Mouse (Mus musculus): Measurements from ENCODE around the gene Slc15a1. TPM values are rescaled to one million over a fixed set of nuclear protein-coding genes. Genes with fewer than 3 reads are reported as not detected.

Slc15a1 gene
- total and polyA plus RNA-seq, 2 experiments from 2014 or later: 0.18 TPM; not detected in 1

DNA sequence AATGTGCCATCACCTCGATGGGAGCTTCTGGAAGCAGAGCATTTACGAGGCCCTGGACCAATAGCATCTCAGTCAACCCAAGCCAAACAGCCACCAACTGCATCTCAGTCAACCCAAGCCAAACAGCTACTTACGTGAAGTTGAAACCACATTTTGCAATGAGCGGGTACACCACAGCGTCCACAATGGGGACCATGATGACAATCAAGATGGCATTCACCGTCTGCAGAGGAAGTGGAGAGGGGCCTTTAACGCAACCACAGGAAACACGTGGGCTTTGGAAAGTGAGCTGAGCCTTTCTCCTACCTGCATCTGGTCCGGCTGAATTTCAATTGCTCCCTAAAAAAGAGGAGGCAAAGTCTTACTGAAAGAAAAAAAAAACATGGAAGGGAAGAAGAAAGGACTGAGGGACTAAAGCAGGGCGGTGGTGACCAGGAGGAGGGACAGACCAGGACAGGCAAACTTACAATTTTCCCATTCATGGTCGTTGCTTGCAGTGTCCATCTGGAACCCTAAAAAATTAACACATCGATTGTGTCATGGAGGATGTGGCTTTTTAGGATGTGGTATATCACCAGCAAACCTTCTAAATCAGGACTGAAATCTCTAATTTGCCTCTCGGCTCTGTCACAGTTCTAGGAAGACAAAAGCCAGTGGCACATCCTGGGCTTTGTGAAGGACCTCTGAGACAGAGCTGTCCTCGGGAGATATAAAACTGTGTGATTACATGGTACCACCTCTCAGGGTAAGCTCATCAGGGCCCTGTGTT is 26.9 kb downstream of the Slc15a1 start:
- DNase-seq (no peak), ATAC-seq (no peak)
- H3K27ac ChIP-seq (ENCODE audit: low read depth, low read length): no peak overlapping the region
- no peaks in the 10 kb centered on the region for H3K27me3 ChIP-seq (ENCODE audit: insufficient read depth, low read length)
- no peak overlapping the region for H3K4me3 ChIP-seq (ENCODE audit: low read depth, low read length)
- no peaks in the 10 kb centered on the region for H3K9me3 ChIP-seq (ENCODE audit: low read length)
- H3K4me1 ChIP-seq (ENCODE audit: insufficient read depth): no peaks in the 10 kb centered on the region
- 88% methylated on average over 14 of the region's 14 CpGs for WGBS
- H3K4me2 ChIP-seq (ENCODE audit: low read depth): no peak overlapping the region
- no peak for TF ChIP-seq CTCF (IDR thresholded peaks at IDR 0.05; ENCODE audit: low read depth)
- H3K36me3 ChIP-seq (ENCODE audit: insufficient read depth): no peaks in the 10 kb centered on the region
- no peak overlapping the region for H3K9ac ChIP-seq

- Histone ChIP-seq H3K36me3 (ENCODE audit: insufficient read depth) (no peaks in the 10 kb centered on the region), H3K9me3 (ENCODE audit: low read length) (no peaks in the 10 kb centered on the region), H3K27ac (ENCODE audit: low read depth, low read length) (no peak overlapping the region), H3K4me2 (ENCODE audit: low read depth) (no peak overlapping the region), H3K9ac (no peak overlapping the region), H3K4me1 (ENCODE audit: insufficient read depth) (no peaks in the 10 kb centered on the region), H3K27me3 (ENCODE audit: insufficient read depth, low read length) (no peaks in the 10 kb centered on the region), H3K4me3 (ENCODE audit: low read depth, low read length) (no peak overlapping the region)
- TF ChIP-seq CTCF (IDR thresholded peaks at IDR 0.05; ENCODE audit: low read depth): no peak
- ATAC-seq (no peak), DNase-seq (no peak)
- WGBS: 80% methylated on average over 4 of the region's 4 CpGs
Observed at GRCm38 (mm10) chr14:121473869-121474268, 31.2 kb downstream of the Slc15a1 start.

DNA sequence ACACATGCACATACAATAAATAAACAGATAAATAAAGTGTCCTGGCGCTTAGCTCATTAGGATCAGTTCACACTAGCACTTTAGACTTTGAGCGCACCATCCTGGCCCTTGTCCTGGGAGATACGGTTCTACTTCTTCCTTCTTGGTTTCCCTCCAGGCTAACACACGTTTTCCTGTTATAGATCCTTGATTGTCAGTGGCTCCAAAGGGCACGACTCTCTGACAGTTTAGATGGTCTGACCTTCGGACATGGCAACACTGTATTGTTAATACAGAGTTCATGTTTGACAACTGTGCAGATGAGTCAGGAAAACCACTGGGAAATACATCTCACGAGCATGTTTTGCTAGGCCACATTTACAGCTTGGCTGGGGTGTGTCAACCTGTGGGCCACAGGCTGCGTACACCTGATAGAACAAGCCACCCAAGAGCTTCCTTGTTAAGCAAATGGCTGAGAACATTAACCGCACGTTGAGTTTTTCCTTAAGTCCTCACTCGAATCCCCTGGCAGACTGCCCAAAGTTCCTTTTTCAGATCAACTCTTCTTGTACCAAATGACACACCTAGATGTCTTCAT is 33.4 kb downstream of the Slc15a1 start:
- H3K4me2 ChIP-seq (ENCODE audit: low read depth): no peak overlapping the region
- no peak overlapping the region for H3K4me3 ChIP-seq (ENCODE audit: low read depth, low read length)
- no peak for TF ChIP-seq CTCF (IDR thresholded peaks at IDR 0.05; ENCODE audit: low read depth)
- no peaks in the 10 kb centered on the region for H3K36me3 ChIP-seq (ENCODE audit: insufficient read depth)
- H3K9me3 ChIP-seq (ENCODE audit: low read length): no peaks in the 10 kb centered on the region
- 83% methylated on average over 11 of the region's 11 CpGs for WGBS
- ATAC-seq: no peak
- H3K27me3 ChIP-seq (ENCODE audit: insufficient read depth, low read length): no peaks in the 10 kb centered on the region
- DNase-seq: no peak
- H3K9ac ChIP-seq: no peak overlapping the region
- no peaks in the 10 kb centered on the region for H3K4me1 ChIP-seq (ENCODE audit: insufficient read depth)
- H3K27ac ChIP-seq (ENCODE audit: low read depth, low read length): no peak overlapping the region

GRCm38 (mm10) chr14:121469601-121470000 is 35.5 kb downstream of the Slc15a1 start:
- Histone ChIP-seq H3K27me3 (ENCODE audit: insufficient read depth, low read length) (no peaks in the 10 kb centered on the region), H3K36me3 (ENCODE audit: insufficient read depth) (no peaks in the 10 kb centered on the region), H3K4me2 (ENCODE audit: low read depth) (no peak overlapping the region), H3K4me1 (ENCODE audit: insufficient read depth) (no peaks in the 10 kb centered on the region), H3K4me3 (ENCODE audit: low read depth, low read length) (no peak overlapping the region), H3K27ac (ENCODE audit: low read depth, low read length) (no peak overlapping the region), H3K9ac (no peak overlapping the region), H3K9me3 (ENCODE audit: low read length) (no peaks in the 10 kb centered on the region)
- TF ChIP-seq CTCF (IDR thresholded peaks at IDR 0.05; ENCODE audit: low read depth): no peak
- ATAC-seq (no peak), DNase-seq (no peak)

DNA sequence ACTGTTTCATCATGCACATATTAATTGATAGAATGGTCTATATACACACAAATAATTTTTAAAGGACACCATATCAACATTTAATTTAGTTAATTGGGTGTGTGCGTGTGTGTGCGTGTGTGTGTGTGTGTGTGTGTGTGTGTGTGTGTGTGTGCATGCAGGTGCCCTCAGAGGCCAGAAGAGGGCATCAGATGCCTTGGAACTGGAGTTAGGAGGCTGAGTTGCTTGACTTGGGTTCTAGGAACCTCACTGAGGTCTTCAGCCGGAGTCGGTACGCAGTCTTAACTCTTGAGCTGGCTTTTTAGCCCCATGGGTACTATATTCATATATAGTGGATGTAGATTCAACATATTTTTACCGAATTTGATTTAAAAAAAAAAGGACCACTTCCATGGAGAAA is 37.4 kb downstream of the Slc15a1 start:
- DNase-seq (no peak), ATAC-seq (no peak)
- Histone ChIP-seq H3K27me3 (ENCODE audit: insufficient read depth, low read length) (no peaks in the 10 kb centered on the region), H3K9me3 (ENCODE audit: low read length) (no peaks in the 10 kb centered on the region), H3K27ac (ENCODE audit: low read depth, low read length) (no peak overlapping the region), H3K4me3 (ENCODE audit: low read depth, low read length) (no peak overlapping the region), H3K9ac (no peak overlapping the region), H3K36me3 (ENCODE audit: insufficient read depth) (no peaks in the 10 kb centered on the region), H3K4me2 (ENCODE audit: low read depth) (no peak overlapping the region), H3K4me1 (ENCODE audit: insufficient read depth) (no peaks in the 10 kb centered on the region)
- WGBS: 93% methylated on average over 6 of the region's 6 CpGs
- TF ChIP-seq CTCF (IDR thresholded peaks at IDR 0.05; ENCODE audit: low read depth): no peak

DNA sequence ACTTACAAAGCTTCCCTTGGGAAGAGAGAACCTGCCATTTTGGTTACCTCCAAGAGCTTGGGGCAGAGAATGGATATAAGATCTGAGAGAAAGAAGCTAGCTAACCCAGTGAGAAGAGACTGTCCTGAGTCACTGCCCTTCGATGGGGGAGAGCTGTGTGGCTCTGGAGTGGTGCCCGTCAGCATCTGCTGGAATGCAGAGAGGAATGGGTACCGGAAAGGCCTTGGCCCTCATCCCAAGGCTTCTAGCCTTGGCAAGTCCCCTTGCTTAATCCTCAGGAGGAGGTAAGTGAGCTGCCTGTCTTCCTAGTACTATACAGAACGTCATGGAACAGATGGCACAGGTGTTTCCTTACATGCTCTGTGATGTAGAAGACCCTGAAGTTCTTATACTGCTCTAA is 38.6 kb downstream of the Slc15a1 start:
- no peak overlapping the region for H3K4me3 ChIP-seq (ENCODE audit: low read depth, low read length)
- H3K4me2 ChIP-seq (ENCODE audit: low read depth): no peak overlapping the region
- no peaks in the 10 kb centered on the region for H3K9me3 ChIP-seq (ENCODE audit: low read length)
- no peaks in the 10 kb centered on the region for H3K36me3 ChIP-seq (ENCODE audit: insufficient read depth)
- no peak for ATAC-seq
- 69% methylated on average over 4 of the region's 4 CpGs for WGBS
- no peak overlapping the region for H3K27ac ChIP-seq (ENCODE audit: low read depth, low read length)
- no peaks in the 10 kb centered on the region for H3K4me1 ChIP-seq (ENCODE audit: insufficient read depth)
- no peak for DNase-seq
- no peak for TF ChIP-seq CTCF (IDR thresholded peaks at IDR 0.05; ENCODE audit: low read depth)
- H3K27me3 ChIP-seq (ENCODE audit: insufficient read depth, low read length): no peaks in the 10 kb centered on the region
- no peak overlapping the region for H3K9ac ChIP-seq

GRCm38 (mm10) chr14:121464318-121464717 is 40.7 kb downstream of the Slc15a1 start:
- Histone ChIP-seq H3K9ac (no peak overlapping the region), H3K4me3 (ENCODE audit: low read depth, low read length) (no peak overlapping the region), H3K27me3 (ENCODE audit: insufficient read depth, low read length) (no peaks in the 10 kb centered on the region), H3K4me2 (ENCODE audit: low read depth) (no peak overlapping the region), H3K27ac (ENCODE audit: low read depth, low read length) (no peak overlapping the region), H3K36me3 (ENCODE audit: insufficient read depth) (no peaks in the 10 kb centered on the region), H3K4me1 (ENCODE audit: insufficient read depth) (no peaks in the 10 kb centered on the region), H3K9me3 (ENCODE audit: low read length) (no peaks in the 10 kb centered on the region)
- no peak for TF ChIP-seq CTCF (IDR thresholded peaks at IDR 0.05; ENCODE audit: low read depth)
- 100% methylated on average over 2 of the region's 2 CpGs for WGBS
- ATAC-seq (no peak), DNase-seq (no peak)
